In genomic region chr10:81523570-81523969, GRCm38 (mm10) we compare ENCODE assay signal across 9 mouse cellular contexts. TPM values are rescaled to one million over a fixed set of nuclear protein-coding genes. Genes with fewer than 3 reads are reported as not detected.
DNase-seq lines count a peak whose midpoint lies in the region; ATAC-seq and TF ChIP-seq lines count a peak whose summit lies in the region.
"Had no signal": no experiment of that assay in that cellular context is flagged by ENCODE, and none has a peak within 500 bp of the region (broad histone marks: within the 10 kb centered on the region; RNA-seq: fewer than 3 reads in every experiment).

No protein-coding gene starts in this region.

- no peaks in the 10 kb centered on the region for H3K27me3 ChIP-seq in heart, embryonic 16.5 days (ENCODE audit: control insufficient read depth, insufficient read depth, low read length)
- no peaks in the 10 kb centered on the region for H3K27me3 ChIP-seq in hindbrain, postnatal 0 days (ENCODE audit: insufficient read depth, low read length)
- no peaks in the 10 kb centered on the region for H3K27me3 ChIP-seq in lung, postnatal 0 days (replicated peaks; ENCODE audit: insufficient read depth, low read length)
- no peaks in the 10 kb centered on the region; the same call in 1 of the 2 replicates for H3K27me3 ChIP-seq in midbrain, postnatal 0 days (ENCODE audit: insufficient read depth, low read length)

- no peaks in the 10 kb centered on the region for H3K4me1 ChIP-seq in heart, embryonic 16.5 days (ENCODE audit: control insufficient read depth, insufficient read depth, low read length)
- peaks cover 0 to 11% of the 10 kb centered on the region in 2 experiments; a peak in 1 of 4 replicates for H3K4me1 ChIP-seq in ES-E14 (ENCODE audit: control insufficient read depth in 2 of 2, insufficient read depth in 2 of 2, low read length in 2 of 2, poor library complexity in 1 of 2)
- no peaks in the 10 kb centered on the region for H3K4me1 ChIP-seq in hindbrain, postnatal 0 days (ENCODE audit: insufficient read depth, low read length)
- H3K4me1 ChIP-seq in lung, postnatal 0 days (ENCODE audit: insufficient read depth, low read depth, low read length) = peaks cover 6% of the 10 kb centered on the region; the same call in 1 of the 2 replicates
- H3K4me1 ChIP-seq in midbrain, postnatal 0 days (ENCODE audit: insufficient read depth, low read length) = no peaks in the 10 kb centered on the region

- intact Hi-C loops in heart, postnatal 14 days (cut with DNase I) = no loop called here

- TF ChIP-seq EP300 in lung, postnatal 0 days (IDR thresholded peaks at IDR 0.05) = no peak

- H3K4me2 ChIP-seq in heart, embryonic 16.5 days (ENCODE audit: low read depth, low read length) = peak overlapping the region; percentile 36
- 0 out of 2 replicates have a peak overlapping the region, but pooled peaks have one; percentile 2 for H3K4me2 ChIP-seq in hindbrain, postnatal 0 days (ENCODE audit: low read depth, low read length)
- peak overlapping the region; percentile 45 for H3K4me2 ChIP-seq in lung, postnatal 0 days (replicated peaks; ENCODE audit: low read depth, low read length)
- H3K4me2 ChIP-seq in midbrain, postnatal 0 days (ENCODE audit: low read depth, low read length, poor library complexity, severe bottlenecking) = no peak overlapping the region

- H3K27ac ChIP-seq in heart, embryonic 16.5 days (ENCODE audit: low read length) = no peak overlapping the region
- no peak overlapping the region for H3K27ac ChIP-seq in ES-E14 (ENCODE audit: insufficient read depth, low read depth, low read length, poor library complexity, severe bottlenecking)
- no peak overlapping the region for H3K27ac ChIP-seq in hindbrain, postnatal 0 days
- peak overlapping the region; percentile 38; the same call in 1 of the 2 replicates for H3K27ac ChIP-seq in lung, postnatal 0 days (ENCODE audit: low read length)
- H3K27ac ChIP-seq in midbrain, postnatal 0 days (ENCODE audit: low read depth, low read length) = no peak overlapping the region

- DNase-seq in heart, postnatal 14 days = no peak
- DNase-seq in ES-E14 (ENCODE audit: low read depth, low spot score) = no peak
- no peak for DNase-seq in hindbrain, postnatal 0 days (ENCODE audit: low spot score)
- DNase-seq in lung, postnatal 0 days (ENCODE audit: low spot score) = no peak
- DNase-seq in midbrain, postnatal 0 days (ENCODE audit: low spot score) = no peak
- DNase-seq in right cerebral cortex, adult 18-20 months = no peak
- DNase-seq in kidney, postnatal 36 days = no peak
- DNase-seq: layer of hippocampus, postnatal 36 days had no signal

- H3K4me3 ChIP-seq in heart, embryonic 16.5 days (ENCODE audit: low read length) = peak overlapping the region; percentile 9; the same call in 1 of the 2 replicates
- peak overlapping the region in 1 of 2 experiments; percentile 15; a peak in 2 of 4 replicates for H3K4me3 ChIP-seq in ES-E14 (ENCODE audit: insufficient read depth in 1 of 2, low read depth in 1 of 2, low read length in 2 of 2, poor library complexity in 1 of 2, severe bottlenecking in 1 of 2)
- H3K4me3 ChIP-seq in hindbrain, postnatal 0 days (ENCODE audit: low read length) = no peak overlapping the region
- peak overlapping the region; percentile 14 for H3K4me3 ChIP-seq in lung, postnatal 0 days (ENCODE audit: low read depth, low read length)
- no peak overlapping the region for H3K4me3 ChIP-seq in midbrain, postnatal 0 days (ENCODE audit: low read depth, low read length)

- WGBS in heart, embryonic 16.5 days = 12% methylated on average over 19 of the region's 19 CpGs
- WGBS in hindbrain, postnatal 0 days = 27% methylated on average over 19 of the region's 19 CpGs
- WGBS in lung, postnatal 0 days = 18% methylated on average over 19 of the region's 19 CpGs
- WGBS in midbrain, postnatal 0 days = 20% methylated on average over 19 of the region's 19 CpGs

- H3K36me3 ChIP-seq in heart, embryonic 16.5 days (ENCODE audit: control insufficient read depth, insufficient read depth) = no peaks in the 10 kb centered on the region
- no peaks in the 10 kb centered on the region for H3K36me3 ChIP-seq in ES-E14 (ENCODE audit: control insufficient read depth, insufficient read depth, low read length, poor library complexity, severe bottlenecking)
- peaks cover 2% of the 10 kb centered on the region; the same call in 1 of the 2 replicates for H3K36me3 ChIP-seq in hindbrain, postnatal 0 days (ENCODE audit: insufficient read depth, low read length)
- H3K36me3 ChIP-seq in lung, postnatal 0 days (ENCODE audit: insufficient read depth, low read length) = 0 out of 2 replicates have a peak, but pooled peaks cover under 1% of the 10 kb centered on the region
- 0 out of 2 replicates have a peak, but pooled peaks cover 2% of the 10 kb centered on the region for H3K36me3 ChIP-seq in midbrain, postnatal 0 days (ENCODE audit: insufficient read depth, low read length)

- TF ChIP-seq CTCF in hindbrain, postnatal 0 days (IDR thresholded peaks at IDR 0.05; ENCODE audit: low read depth) = no peak
- TF ChIP-seq CTCF in lung, postnatal 0 days (IDR thresholded peaks at IDR 0.05) = no peak
- no peak for TF ChIP-seq CTCF in midbrain, postnatal 0 days (IDR thresholded peaks at IDR 0.05)

- no peak for ATAC-seq in heart, embryonic 16.5 days (replicated peaks; ENCODE audit: extremely low read depth, insufficient read depth, low FRiP score)
- no peak for ATAC-seq in hindbrain, postnatal 0 days
- peak; percentile 6; the same call in 1 of the 2 replicates for ATAC-seq in lung, postnatal 0 days
- no peak for ATAC-seq in midbrain, postnatal 0 days (ENCODE audit: low FRiP score)

- H3K9me3 ChIP-seq in heart, embryonic 16.5 days (replicated peaks; ENCODE audit: control insufficient read depth, low read length) = no peaks in the 10 kb centered on the region
- H3K9me3 ChIP-seq in ES-E14 (ENCODE audit: control insufficient read depth, insufficient read depth, low read depth, low read length) = no peaks in the 10 kb centered on the region
- no peaks in the 10 kb centered on the region for H3K9me3 ChIP-seq in hindbrain, postnatal 0 days (ENCODE audit: low read length)
- H3K9me3 ChIP-seq in lung, postnatal 0 days (ENCODE audit: low read length) = no peaks in the 10 kb centered on the region
- no peaks in the 10 kb centered on the region for H3K9me3 ChIP-seq in midbrain, postnatal 0 days (ENCODE audit: low read length)

- in situ Hi-C loops in ES-E14 (cut with MboI; ENCODE audit: low sequenced_read_pairs in 2 of 2, unreplicated experiment in 2 of 2) = no loop called here

- 0 out of 2 replicates have a peak overlapping the region, but pooled peaks have one; percentile 2 for H3K9ac ChIP-seq in heart, embryonic 16.5 days (ENCODE audit: low read length)
- peak overlapping the region; percentile 12 for H3K9ac ChIP-seq in ES-E14 (ENCODE audit: insufficient read depth, low read depth, low read length, poor library complexity, severe bottlenecking)
- no peak overlapping the region for H3K9ac ChIP-seq in hindbrain, postnatal 0 days (replicated peaks; ENCODE audit: low read length)
- H3K9ac ChIP-seq in lung, postnatal 0 days (replicated peaks; ENCODE audit: low read depth) = peak overlapping the region; percentile 23; the same call in 1 of the 2 replicates
- no peak overlapping the region for H3K9ac ChIP-seq in midbrain, postnatal 0 days (replicated peaks; ENCODE audit: low read length, poor library complexity, severe bottlenecking)

RNA-seq across cellular contexts. Expression of gene Gna15, which starts 0.5 kb away (rescaled TPM):
- 1.1 and 1.3 TPM in 2 replicates for polyA plus RNA-seq in heart, embryonic 16.5 days (2015; fragmentation: Nextera tagmentation; extraction: Ambion mirVana)
- total RNA-seq in heart, postnatal 14 days (2021) = under 1 TPM; 0.73 to 0.76 TPM
- 11.8 and 16.6 TPM in 2 replicates for total RNA-seq in ES-E14 (2012; rRNA removed)
- 2.5 and 9.8 TPM in 2 replicates for total RNA-seq in hindbrain, postnatal 0 days (2014; rRNA removed)
- polyA plus RNA-seq in hindbrain, postnatal 0 days (2015; fragmentation: Nextera tagmentation; extraction: Ambion mirVana) = 1.2 and 1.9 TPM in 2 replicates
- polyA plus RNA-seq in lung, postnatal 0 days (2015; fragmentation: Nextera tagmentation; extraction: Ambion mirVana) = 4.2 and 4.6 TPM in 2 replicates
- total RNA-seq in midbrain, postnatal 0 days (2014; rRNA removed) = 0.94 and 2.1 TPM in 2 replicates
- polyA plus RNA-seq in midbrain, postnatal 0 days (2015; fragmentation: Nextera tagmentation; extraction: Ambion mirVana) = 1.1 and 1.2 TPM in 2 replicates

RNA-seq across cellular contexts. Expression of gene Gna11, which starts 21.4 kb away (rescaled TPM):
- polyA plus RNA-seq in heart, embryonic 16.5 days (2015; fragmentation: Nextera tagmentation; extraction: Ambion mirVana) = 57.4 and 59.7 TPM in 2 replicates
- total RNA-seq in heart, postnatal 14 days (2021) = 10 to 100 TPM; 50.6 to 51.6 TPM
- 52.1 and 53.4 TPM in 2 replicates for total RNA-seq in ES-E14 (2012; rRNA removed)
- total RNA-seq in hindbrain, postnatal 0 days (2014; rRNA removed) = 121 and 139 TPM in 2 replicates
- polyA plus RNA-seq in hindbrain, postnatal 0 days (2015; fragmentation: Nextera tagmentation; extraction: Ambion mirVana) = 95.6 and 105 TPM in 2 replicates
- 62.5 and 63.2 TPM in 2 replicates for polyA plus RNA-seq in lung, postnatal 0 days (2015; fragmentation: Nextera tagmentation; extraction: Ambion mirVana)
- 108 and 130 TPM in 2 replicates for total RNA-seq in midbrain, postnatal 0 days (2014; rRNA removed)
- polyA plus RNA-seq in midbrain, postnatal 0 days (2015; fragmentation: Nextera tagmentation; extraction: Ambion mirVana) = 107 and 108 TPM in 2 replicates

RNA-seq across cellular contexts. Expression of gene S1pr4, which starts 23.6 kb away (rescaled TPM):
- 1.5 and 2.1 TPM in 2 replicates for polyA plus RNA-seq in heart, embryonic 16.5 days (2015; fragmentation: Nextera tagmentation; extraction: Ambion mirVana)
- 1 to 10 TPM in 1 of 2 experiments, under 1 TPM in 1; 0.96 to 1.2 TPM for total RNA-seq in heart, postnatal 14 days (2021)
- 0.94 and 1.9 TPM in 2 replicates for total RNA-seq in ES-E14 (2012; rRNA removed)
- 0.40 and 1.3 TPM in 2 replicates for total RNA-seq in hindbrain, postnatal 0 days (2014; rRNA removed)
- 0.38 and 0.40 TPM in 2 replicates for polyA plus RNA-seq in hindbrain, postnatal 0 days (2015; fragmentation: Nextera tagmentation; extraction: Ambion mirVana)
- 19.0 and 19.3 TPM in 2 replicates for polyA plus RNA-seq in lung, postnatal 0 days (2015; fragmentation: Nextera tagmentation; extraction: Ambion mirVana)
- total RNA-seq in midbrain, postnatal 0 days (2014; rRNA removed) = 0.09 and 0.16 TPM in 2 replicates
- polyA plus RNA-seq in midbrain, postnatal 0 days (2015; fragmentation: Nextera tagmentation; extraction: Ambion mirVana) = 0.40 and 0.41 TPM in 2 replicates

RNA-seq across cellular contexts. Expression of gene Ncln, which starts 27.4 kb away (rescaled TPM):
- polyA plus RNA-seq in heart, embryonic 16.5 days (2015; fragmentation: Nextera tagmentation; extraction: Ambion mirVana) = 55.7 and 59.8 TPM in 2 replicates
- total RNA-seq in heart, postnatal 14 days (2021) = 10 to 100 TPM; 55.4 to 62.0 TPM
- 254 and 393 TPM in 2 replicates for total RNA-seq in ES-E14 (2012; rRNA removed)
- total RNA-seq in hindbrain, postnatal 0 days (2014; rRNA removed) = 124 and 170 TPM in 2 replicates
- polyA plus RNA-seq in hindbrain, postnatal 0 days (2015; fragmentation: Nextera tagmentation; extraction: Ambion mirVana) = 66.3 and 66.5 TPM in 2 replicates
- 40.7 and 46.7 TPM in 2 replicates for polyA plus RNA-seq in lung, postnatal 0 days (2015; fragmentation: Nextera tagmentation; extraction: Ambion mirVana)
- total RNA-seq in midbrain, postnatal 0 days (2014; rRNA removed) = 83.0 and 93.1 TPM in 2 replicates
- 58.1 and 63.3 TPM in 2 replicates for polyA plus RNA-seq in midbrain, postnatal 0 days (2015; fragmentation: Nextera tagmentation; extraction: Ambion mirVana)

RNA-seq across cellular contexts. Expression of gene Aes, which starts 35.7 kb away (rescaled TPM):
- polyA plus RNA-seq in heart, embryonic 16.5 days (2015; fragmentation: Nextera tagmentation; extraction: Ambion mirVana) = 529 and 769 TPM in 2 replicates
- total RNA-seq in heart, postnatal 14 days (2021) = 100 to 1,000 TPM; 900 to 948 TPM
- 102 and 145 TPM in 2 replicates for total RNA-seq in ES-E14 (2012; rRNA removed)
- 611 and 635 TPM in 2 replicates for total RNA-seq in hindbrain, postnatal 0 days (2014; rRNA removed)
- polyA plus RNA-seq in hindbrain, postnatal 0 days (2015; fragmentation: Nextera tagmentation; extraction: Ambion mirVana) = 803 and 834 TPM in 2 replicates
- polyA plus RNA-seq in lung, postnatal 0 days (2015; fragmentation: Nextera tagmentation; extraction: Ambion mirVana) = 467 and 473 TPM in 2 replicates
- total RNA-seq in midbrain, postnatal 0 days (2014; rRNA removed) = 539 and 662 TPM in 2 replicates
- polyA plus RNA-seq in midbrain, postnatal 0 days (2015; fragmentation: Nextera tagmentation; extraction: Ambion mirVana) = 805 and 854 TPM in 2 replicates

Comparison
In these comparisons a context has a peak if more than half of its experiments do, and no peak if none do; other contexts are left out.
1. H3K4me3 ChIP-seq: peak in heart, embryonic 16.5 days (single experiment) and lung, postnatal 0 days (single experiment); none in hindbrain, postnatal 0 days (single experiment) and midbrain, postnatal 0 days (single experiment).
2. H3K9ac ChIP-seq: peak in heart, embryonic 16.5 days (single experiment), ES-E14 (single experiment) and lung, postnatal 0 days (single experiment); none in hindbrain, postnatal 0 days (single experiment) and midbrain, postnatal 0 days (single experiment).